Mouse (Mus musculus): ENCODE measurements around the gene Nr5a2. TPM values are rescaled to one million over a fixed set of nuclear protein-coding genes. Genes with fewer than 3 reads are reported as not detected.
"Not testable (repeated sequence)": the region's sequence is repeated elsewhere in the genome, so short reads cannot be mapped to it uniquely, and the experiment has no call there.

Nr5a2 gene
- total and polyA plus RNA-seq, 3 experiments: 0.16 TPM; not detected in 2

DNA sequence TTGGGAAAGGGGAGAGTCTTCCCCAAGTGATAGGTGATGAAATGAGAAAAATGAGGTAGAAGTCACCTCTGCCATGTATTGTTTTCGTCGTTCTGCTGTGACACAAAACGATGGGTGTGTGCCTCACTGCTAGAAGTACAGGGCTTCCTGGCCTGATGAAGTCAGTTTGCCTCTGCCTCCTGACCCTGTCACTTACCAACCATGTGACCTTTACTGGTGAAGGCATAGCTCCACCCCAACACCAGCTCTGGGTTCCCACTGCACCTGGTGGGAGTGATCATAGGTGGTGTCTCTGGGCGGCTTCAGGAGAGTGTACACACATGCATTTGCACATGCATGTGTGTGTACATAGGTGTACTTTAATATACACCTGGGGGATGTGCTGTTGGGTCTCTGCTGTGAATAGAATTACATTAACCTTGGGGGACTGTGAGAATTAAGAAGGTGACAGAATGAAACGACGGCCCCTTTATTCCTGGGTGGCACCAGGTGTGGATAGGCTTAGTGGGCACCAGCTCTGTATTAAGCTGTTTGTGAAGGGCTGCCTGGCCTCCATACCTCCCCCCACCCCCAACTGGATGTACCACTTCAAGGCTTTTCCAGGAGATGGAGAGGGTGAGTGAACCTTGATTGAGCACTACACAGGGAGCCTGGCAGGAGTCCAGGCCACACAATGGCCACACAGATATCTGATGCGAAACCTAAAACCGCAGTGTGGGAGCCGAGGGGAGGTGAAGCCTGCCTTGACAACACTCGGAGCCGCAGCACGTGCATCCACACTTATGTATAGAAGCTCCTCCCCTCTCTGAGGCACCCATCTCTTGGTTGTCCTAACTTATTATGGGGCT, 127.7 kb downstream of the Nr5a2 start:
- no peak for ATAC-seq (ENCODE audit: extremely low read depth, insufficient number of reproducible peaks, low FRiP score, poor library complexity, severe bottlenecking)
- no peak for DNase-seq (ENCODE audit: low spot score)
- Histone ChIP-seq H3K4me3 (ENCODE audit: low read depth, low read length) (no peak overlapping the region), H3K4me1 (ENCODE audit: insufficient read depth, low read depth, low read length) (no peaks in the 10 kb centered on the region), H3K27me3 (ENCODE audit: insufficient read depth, low read length) (no peaks in the 10 kb centered on the region), H3K9me3 (replicated peaks) (peaks cover 63% of the 10 kb centered on the region), H3K36me3 (replicated peaks) (no peaks in the 10 kb centered on the region)
- TF ChIP-seq GATA2 (IDR thresholded peaks at IDR 0.05; ENCODE audit: borderline replicate concordance, low read depth, low read length) (no peak), TAL1 (conservative IDR thresholded peaks at IDR 0.05; ENCODE audit: low read depth, low read length) (no peak), CTCF (IDR thresholded peaks at IDR 0.05; ENCODE audit: low read depth, low read length) (no peak), POLR2AphosphoS5 (IDR thresholded peaks at IDR 0.05; ENCODE audit: insufficient replicate concordance, low read depth, low read length) (no peak), GATA1 (IDR thresholded peaks at IDR 0.05; ENCODE audit: borderline replicate concordance, low read length) (no peak)

DNA sequence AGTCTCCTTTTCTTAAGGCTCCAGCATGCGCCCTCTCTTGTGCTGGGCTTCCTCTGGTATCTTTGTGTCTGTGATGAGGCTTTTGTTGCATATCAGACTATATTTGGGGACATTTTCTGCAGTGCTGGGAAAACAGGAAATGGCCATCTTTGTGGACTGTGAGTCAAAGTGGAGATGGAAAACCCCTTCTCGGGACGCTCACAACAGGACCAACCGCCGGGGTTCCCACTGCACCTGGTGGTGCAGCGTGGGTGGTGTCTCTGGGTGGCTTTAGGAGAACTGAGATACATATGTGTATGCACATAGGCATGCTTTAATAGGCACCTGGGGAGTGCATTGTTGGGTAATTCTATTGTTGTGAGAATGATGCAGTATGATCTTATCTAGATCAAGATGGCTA, 129.3 kb downstream of the Nr5a2 start:
- no peak overlapping the region for H3K4me3 ChIP-seq (ENCODE audit: low read depth, low read length)
- H3K4me1 ChIP-seq (ENCODE audit: insufficient read depth, low read depth, low read length): no peaks in the 10 kb centered on the region
- no peaks in the 10 kb centered on the region for H3K36me3 ChIP-seq (replicated peaks)
- H3K9me3 ChIP-seq (replicated peaks): peaks cover 66% of the 10 kb centered on the region
- no peaks in the 10 kb centered on the region for H3K27me3 ChIP-seq (ENCODE audit: insufficient read depth, low read length)
- DNase-seq (ENCODE audit: low spot score) (no peak), ATAC-seq (ENCODE audit: extremely low read depth, insufficient number of reproducible peaks, low FRiP score, poor library complexity, severe bottlenecking) (no peak)
- TF ChIP-seq GATA2 (IDR thresholded peaks at IDR 0.05; ENCODE audit: borderline replicate concordance, low read depth, low read length): no peak
- no peak for TF ChIP-seq CTCF (IDR thresholded peaks at IDR 0.05; ENCODE audit: low read depth, low read length)
- TF ChIP-seq POLR2AphosphoS5 (IDR thresholded peaks at IDR 0.05; ENCODE audit: insufficient replicate concordance, low read depth, low read length): no peak
- no peak for TF ChIP-seq GATA1 (IDR thresholded peaks at IDR 0.05; ENCODE audit: borderline replicate concordance, low read length)
- TF ChIP-seq TAL1 (conservative IDR thresholded peaks at IDR 0.05; ENCODE audit: low read depth, low read length): no peak

DNA sequence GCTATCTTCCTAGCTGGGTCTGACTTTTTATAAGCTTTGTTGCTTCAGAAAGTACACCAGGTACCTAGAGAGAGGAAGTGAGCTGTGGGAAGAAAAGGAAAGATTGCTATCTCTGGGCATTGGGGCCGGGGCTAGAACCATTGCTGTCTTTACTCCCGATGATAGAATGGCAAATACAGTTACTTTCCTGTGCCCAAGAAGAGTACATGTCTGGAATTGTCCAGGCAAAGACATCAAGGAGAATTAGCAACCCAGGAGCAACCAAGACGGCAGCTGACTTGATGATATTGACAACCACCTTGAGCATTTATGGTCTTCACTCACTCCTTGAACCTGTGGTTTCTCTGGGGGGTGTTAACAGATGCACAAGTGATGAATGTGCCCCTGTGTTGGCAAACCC, 130.3 kb downstream of the Nr5a2 start:
- peaks cover 66% of the 10 kb centered on the region for H3K9me3 ChIP-seq (replicated peaks)

DNA sequence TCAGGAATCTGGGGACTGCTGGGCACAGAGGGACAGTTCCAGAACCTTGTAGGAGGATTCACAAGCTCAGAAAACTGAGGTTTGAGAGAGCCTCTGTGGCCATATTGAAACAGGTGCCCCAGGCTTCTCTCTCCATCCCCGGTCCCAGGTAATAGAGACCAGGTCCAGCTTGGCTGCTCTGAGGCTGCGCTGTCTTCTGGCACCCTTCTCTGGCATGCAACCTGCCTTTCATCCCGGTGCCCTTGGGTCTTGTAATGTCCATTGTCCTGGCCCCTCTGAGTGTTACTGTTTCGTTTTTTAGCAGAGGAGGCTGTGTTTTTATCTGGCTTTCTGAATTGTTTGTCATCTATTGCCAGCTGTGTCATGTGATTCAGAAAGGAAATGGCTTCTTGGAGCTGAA, 136.4 kb downstream of the Nr5a2 start:
- Histone ChIP-seq H3K27me3 (ENCODE audit: insufficient read depth, low read length) (no peaks in the 10 kb centered on the region), H3K4me1 (ENCODE audit: insufficient read depth, low read depth, low read length) (no peaks in the 10 kb centered on the region), H3K4me3 (ENCODE audit: low read depth, low read length) (no peak overlapping the region), H3K9me3 (replicated peaks) (peaks cover 65% of the 10 kb centered on the region), H3K36me3 (replicated peaks) (no peaks in the 10 kb centered on the region)
- ATAC-seq (ENCODE audit: extremely low read depth, insufficient number of reproducible peaks, low FRiP score, poor library complexity, severe bottlenecking) (no peak), DNase-seq (ENCODE audit: low spot score) (no peak)
- no peak for TF ChIP-seq POLR2AphosphoS5 (IDR thresholded peaks at IDR 0.05; ENCODE audit: insufficient replicate concordance, low read depth, low read length)
- no peak for TF ChIP-seq CTCF (IDR thresholded peaks at IDR 0.05; ENCODE audit: low read depth, low read length)
- no peak for TF ChIP-seq GATA1 (IDR thresholded peaks at IDR 0.05; ENCODE audit: borderline replicate concordance, low read length)
- no peak for TF ChIP-seq GATA2 (IDR thresholded peaks at IDR 0.05; ENCODE audit: borderline replicate concordance, low read depth, low read length)
- no peak for TF ChIP-seq TAL1 (conservative IDR thresholded peaks at IDR 0.05; ENCODE audit: low read depth, low read length)

More for the DNA sequence above, 130.3 kb downstream of the Nr5a2 start:
- no peaks in the 10 kb centered on the region for H3K36me3 ChIP-seq (replicated peaks)
- TF ChIP-seq TAL1 (conservative IDR thresholded peaks at IDR 0.05; ENCODE audit: low read depth, low read length) (no peak), CTCF (IDR thresholded peaks at IDR 0.05; ENCODE audit: low read depth, low read length) (no peak), GATA1 (IDR thresholded peaks at IDR 0.05; ENCODE audit: borderline replicate concordance, low read length) (no peak), POLR2AphosphoS5 (IDR thresholded peaks at IDR 0.05; ENCODE audit: insufficient replicate concordance, low read depth, low read length) (no peak), GATA2 (IDR thresholded peaks at IDR 0.05; ENCODE audit: borderline replicate concordance, low read depth, low read length) (no peak)
- no peaks in the 10 kb centered on the region for H3K27me3 ChIP-seq (ENCODE audit: insufficient read depth, low read length)
- ATAC-seq (ENCODE audit: extremely low read depth, insufficient number of reproducible peaks, low FRiP score, poor library complexity, severe bottlenecking) (no peak), DNase-seq (ENCODE audit: low spot score) (no peak)
- no peaks in the 10 kb centered on the region for H3K4me1 ChIP-seq (ENCODE audit: insufficient read depth, low read depth, low read length)
- H3K4me3 ChIP-seq (ENCODE audit: low read depth, low read length): no peak overlapping the region

DNA sequence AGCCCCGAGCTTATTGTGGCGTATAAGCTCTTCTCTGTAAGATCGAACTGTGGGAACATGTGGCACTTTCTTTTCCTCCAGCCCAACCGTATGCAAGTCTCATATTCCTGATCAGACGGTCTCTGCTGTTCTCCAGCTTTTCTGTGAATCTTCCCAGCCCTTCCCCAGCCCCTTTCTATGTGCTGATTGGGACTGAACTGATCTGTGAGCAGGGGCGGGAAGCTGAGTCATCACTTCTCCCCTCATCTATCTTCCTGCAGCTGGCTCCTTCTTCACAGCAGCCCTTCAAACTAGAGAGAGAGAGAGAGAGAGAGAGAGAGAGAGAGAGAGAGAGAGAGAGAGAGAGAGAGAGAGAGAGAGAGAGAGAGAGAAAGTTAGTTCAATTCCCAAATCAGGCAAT, 159.6 kb downstream of the Nr5a2 start:
- no peaks in the 10 kb centered on the region for H3K4me1 ChIP-seq (ENCODE audit: insufficient read depth, low read depth, low read length)
- H3K27me3 ChIP-seq (ENCODE audit: insufficient read depth, low read length): no peaks in the 10 kb centered on the region
- H3K4me3 ChIP-seq (ENCODE audit: low read depth, low read length): no peak overlapping the region
- no peak for DNase-seq (ENCODE audit: low spot score)
- ATAC-seq (ENCODE audit: extremely low read depth, insufficient number of reproducible peaks, low FRiP score, poor library complexity, severe bottlenecking): no peak
- H3K9me3 ChIP-seq (replicated peaks): peaks cover 61% of the 10 kb centered on the region
- TF ChIP-seq GATA1 (IDR thresholded peaks at IDR 0.05; ENCODE audit: borderline replicate concordance, low read length) (no peak), TAL1 (conservative IDR thresholded peaks at IDR 0.05; ENCODE audit: low read depth, low read length) (no peak), CTCF (IDR thresholded peaks at IDR 0.05; ENCODE audit: low read depth, low read length) (no peak), POLR2AphosphoS5 (IDR thresholded peaks at IDR 0.05; ENCODE audit: insufficient replicate concordance, low read depth, low read length) (no peak), GATA2 (IDR thresholded peaks at IDR 0.05; ENCODE audit: borderline replicate concordance, low read depth, low read length) (no peak)
- H3K36me3 ChIP-seq (replicated peaks): no peaks in the 10 kb centered on the region

DNA sequence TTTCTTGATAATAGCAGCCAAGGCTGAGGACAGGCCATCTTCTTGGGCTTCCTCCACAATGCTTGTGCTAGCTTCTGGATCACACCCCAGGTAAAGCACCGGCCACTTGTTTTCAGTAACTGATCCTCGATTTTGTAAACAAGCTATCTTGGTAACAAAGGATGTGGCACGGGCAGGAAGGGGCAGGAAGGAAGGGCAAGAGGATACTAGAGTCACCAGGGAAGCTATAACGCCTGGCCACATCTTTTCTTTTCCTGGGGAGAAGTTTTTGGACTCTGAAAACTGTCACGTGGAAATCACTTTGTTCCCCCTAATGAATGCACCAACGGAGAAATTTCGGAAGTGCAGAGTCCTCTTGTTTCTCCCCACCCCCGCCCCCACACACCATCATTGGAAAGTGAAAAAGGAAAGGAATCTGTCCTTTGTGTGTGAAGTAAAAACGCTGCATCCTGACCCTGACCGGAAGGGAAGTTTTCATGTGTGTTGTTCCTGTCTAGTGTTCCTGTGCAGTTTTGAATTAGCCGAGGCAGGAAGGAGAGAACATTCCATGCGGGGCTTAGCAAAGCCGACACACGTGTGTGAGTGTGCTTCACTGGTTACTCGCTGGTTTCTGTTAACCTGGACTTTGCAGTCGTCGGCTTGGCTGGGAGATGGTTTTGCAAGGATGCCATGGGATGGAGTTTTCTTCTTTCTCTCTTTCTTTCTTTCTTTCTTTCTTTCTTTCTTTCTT, 163.7 kb downstream of the Nr5a2 start:
- DNase-seq (ENCODE audit: low spot score): no peak
- H3K36me3 ChIP-seq (replicated peaks): no peaks in the 10 kb centered on the region
- TF ChIP-seq CTCF (IDR thresholded peaks at IDR 0.05; ENCODE audit: low read depth, low read length): no peak
- no peak for TF ChIP-seq TAL1 (conservative IDR thresholded peaks at IDR 0.05; ENCODE audit: low read depth, low read length)
- TF ChIP-seq POLR2AphosphoS5 (IDR thresholded peaks at IDR 0.05; ENCODE audit: insufficient replicate concordance, low read depth, low read length): no peak
- TF ChIP-seq GATA2 (IDR thresholded peaks at IDR 0.05; ENCODE audit: borderline replicate concordance, low read depth, low read length): no peak
- no peak for TF ChIP-seq GATA1 (IDR thresholded peaks at IDR 0.05; ENCODE audit: borderline replicate concordance, low read length)
- no peaks in the 10 kb centered on the region for H3K4me1 ChIP-seq (ENCODE audit: insufficient read depth, low read depth, low read length)
- no peak for ATAC-seq (ENCODE audit: extremely low read depth, insufficient number of reproducible peaks, low FRiP score, poor library complexity, severe bottlenecking)
- H3K27me3 ChIP-seq (ENCODE audit: insufficient read depth, low read length): no peaks in the 10 kb centered on the region
- H3K9me3 ChIP-seq (replicated peaks): peaks cover 61% of the 10 kb centered on the region
- H3K4me3 ChIP-seq (ENCODE audit: low read depth, low read length): no peak overlapping the region

DNA sequence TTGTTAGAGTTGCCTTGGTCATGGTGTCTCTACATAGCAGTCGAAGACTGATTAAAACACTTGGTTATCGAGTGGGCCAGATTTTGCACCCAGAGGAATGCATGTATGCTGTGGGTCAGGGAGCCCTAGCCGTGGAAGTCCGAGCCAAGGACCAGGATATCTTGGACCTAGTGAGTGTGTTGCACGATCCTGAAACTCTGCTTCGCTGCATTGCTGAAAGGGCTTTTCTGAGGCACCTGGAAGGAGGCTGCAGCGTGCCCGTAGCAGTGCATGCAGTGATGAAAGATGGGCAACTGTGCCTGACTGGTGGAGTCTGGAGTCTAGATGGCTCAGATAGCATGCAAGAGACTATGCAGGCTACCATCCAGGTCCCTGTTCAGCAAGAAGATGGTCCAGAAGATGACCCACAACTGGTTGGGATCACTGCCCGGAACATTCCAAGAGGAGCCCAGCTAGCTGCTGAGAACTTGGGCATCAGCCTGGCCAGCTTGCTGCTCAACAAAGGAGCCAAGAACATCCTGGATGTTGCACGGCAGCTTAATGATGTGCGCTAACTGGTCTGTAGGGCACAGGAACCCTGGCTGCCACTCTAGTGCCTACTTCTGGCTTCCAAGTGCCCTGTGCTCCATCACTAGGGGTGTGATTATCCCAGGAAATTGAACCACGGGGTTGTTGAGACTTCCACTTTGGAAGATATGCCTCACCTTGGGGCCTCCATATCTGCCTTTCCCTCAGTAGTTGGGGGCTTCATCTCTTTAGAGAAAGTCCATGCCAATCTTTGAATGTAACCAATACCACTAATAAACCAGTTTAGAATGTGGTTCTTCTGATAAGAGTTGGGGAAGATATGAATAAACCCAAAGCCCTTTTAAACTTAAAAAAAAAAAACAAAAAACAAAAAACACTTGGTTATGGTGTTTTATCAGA, 167.0 kb downstream of the Nr5a2 start:
- not testable (repeated sequence) for H3K4me1 ChIP-seq (ENCODE audit: insufficient read depth, low read depth, low read length); DNase-seq (ENCODE audit: low spot score); H3K27me3 ChIP-seq (ENCODE audit: insufficient read depth, low read length); H3K4me3 ChIP-seq (ENCODE audit: low read depth, low read length); H3K36me3 ChIP-seq (replicated peaks); ATAC-seq (ENCODE audit: extremely low read depth, insufficient number of reproducible peaks, low FRiP score, poor library complexity, severe bottlenecking)
- H3K9me3 ChIP-seq (replicated peaks): peaks cover 52% of the 10 kb centered on the region
